Mouse (Mus musculus) limb, embryonic 12.5 days (tissue): ENCODE results near the gene D3Ertd751e. TPM values are rescaled to one million over a fixed set of nuclear protein-coding genes. Genes with fewer than 3 reads are reported as not detected.

ENCODE experiments used
- ATAC-seq: fragments of 200-750 bp; cut with Nextera tagmentation; 2 replicates; pipeline ENCODE4 v1.8.0; 2017; ENCODE audit warnings: low read depth, moderate TSS enrichment; ENCODE audit not compliant: insufficient number of reproducible peaks, insufficient read depth, low FRiP score, low TSS enrichment
- H3K27ac ChIP-seq: fragments of 300-500 bp; sonication (generic); 2 replicates; pipeline ENCODE4 v1.5.1; 2016; ENCODE audit warnings: mild to moderate bottlenecking, moderate library complexity
- H3K27me3 ChIP-seq: fragments of 300-500 bp; sonication (generic); 2 replicates; pipeline ENCODE4 v1.6.1; 2016; ENCODE audit warnings: mild to moderate bottlenecking, moderate library complexity
- H3K36me3 ChIP-seq: fragments of 300-500 bp; sonication (generic); 2 replicates; pipeline ENCODE4 v1.6.1; 2016; ENCODE audit warnings: mild to moderate bottlenecking, moderate library complexity
- H3K4me1 ChIP-seq: fragments of 300-500 bp; sonication (generic); replicated peaks from 2 replicates; pipeline ENCODE4 v1.6.1; 2016
- H3K4me2 ChIP-seq: fragments of 300-500 bp; sonication (generic); 2 replicates; pipeline ENCODE4 v1.6.1; 2016; ENCODE audit warnings: mild to moderate bottlenecking, moderate library complexity
- H3K4me3 ChIP-seq: fragments of 300-500 bp; sonication (generic); replicated peaks from 2 replicates; pipeline ENCODE4 v1.5.1; 2016; ENCODE audit warnings: mild to moderate bottlenecking
- H3K9ac ChIP-seq: fragments of 300-500 bp; sonication (generic); replicated peaks from 2 replicates; pipeline ENCODE4 v1.6.1; 2016; ENCODE audit warnings: mild to moderate bottlenecking, moderate library complexity
- H3K9me3 ChIP-seq: fragments of 300-500 bp; sonication (generic); 2 replicates; pipeline ENCODE4 v1.6.1; 2016; ENCODE audit warnings: mild to moderate bottlenecking, moderate library complexity
- WGBS: fragments of 180-500 bp; shearing (Covaris S2); methylation state at CpG from one replicate; pipeline ENCODE4 v1.1.7; 2016; 5-methylcytosine and 5-hydroxymethylcytosine counted together
- polyA plus RNA-seq: library from polyadenylated mRNA; unstranded; fragments of >200 nt; fragmentation: Nextera tagmentation; extraction: Ambion mirVana; gene quantifications from 2 replicates; pipeline ENCODE4 v1.2.1, GENCODE M21; 2016

Gene D3Ertd751e
- polyA plus RNA-seq: 19.3 and 20.8 TPM in 2 replicates

GRCm38 (mm10) chr3:41742278-41742934 is at the start of gene D3Ertd751e, which contains the start of gene Sclt1:
Gene D3Ertd751e, plus strand, starts transcription at chr3:41742611.
Gene Sclt1, minus strand, starts transcription at chr3:41742514.
- H3K4me2 ChIP-seq: peak within 1 kb of the TSS; percentile 70
- H3K4me3 ChIP-seq: peak within 1 kb of the TSS; percentile 80
- H3K27me3 ChIP-seq: no peaks in the 10 kb centered on the region
- peak; percentile 99 for ATAC-seq
- H3K9me3 ChIP-seq: no peaks in the 10 kb centered on the region
- H3K9ac ChIP-seq: peak within 1 kb of the TSS; percentile 88
- peaks cover 16% of the 10 kb centered on the region for H3K4me1 ChIP-seq
- peak within 1 kb of the TSS; percentile 97 for H3K27ac ChIP-seq
- under 1% methylated on average over 58 of the region's 66 CpGs for WGBS
- H3K36me3 ChIP-seq: no peaks in the 10 kb centered on the region

DNA sequence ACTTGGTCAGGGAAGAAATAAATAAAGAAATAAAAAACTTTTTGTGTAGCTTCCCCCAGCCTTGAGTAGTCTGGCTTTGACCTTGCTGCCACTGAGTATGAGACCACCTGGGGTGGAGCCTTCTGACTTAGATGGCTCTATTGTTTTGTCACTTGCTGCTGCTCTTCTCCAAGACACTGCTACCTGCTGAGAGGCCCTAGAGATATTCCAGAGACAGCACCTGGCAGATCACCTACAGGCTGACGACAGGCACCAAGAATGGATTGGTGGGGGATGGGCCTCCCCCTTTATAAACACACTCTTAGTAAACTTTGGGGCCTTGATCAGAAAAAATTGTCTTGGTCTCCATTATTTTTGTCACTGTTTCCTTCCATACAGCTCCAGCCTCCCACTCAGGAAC is 46.7 kb upstream of the D3Ertd751e start:
- Histone ChIP-seq H3K36me3 (peaks cover 18% of the 10 kb centered on the region; the same call in 1 of the 2 replicates), H3K27me3 (no peaks in the 10 kb centered on the region), H3K9ac (no peak overlapping the region), H3K4me1 (no peaks in the 10 kb centered on the region), H3K4me3 (no peak overlapping the region), H3K4me2 (no peak overlapping the region), H3K9me3 (0 out of 2 replicates have a peak, but pooled peaks cover 4% of the 10 kb centered on the region), H3K27ac (no peak overlapping the region)
- no peak for ATAC-seq
- WGBS: 72% methylated on average over 1 of the region's 1 CpGs

- peaks cover 16% of the 10 kb centered on the region for H3K4me1 ChIP-seq
- peak overlapping the region; percentile 80 for H3K4me3 ChIP-seq
- WGBS: under 1% methylated on average over 39 of the region's 39 CpGs
- H3K9me3 ChIP-seq: no peaks in the 10 kb centered on the region
- H3K27me3 ChIP-seq: no peaks in the 10 kb centered on the region
- H3K9ac ChIP-seq: peak overlapping the region; percentile 88
- no peak; the same call in 1 of the 2 replicates for ATAC-seq
- no peaks in the 10 kb centered on the region for H3K36me3 ChIP-seq
- H3K27ac ChIP-seq: peak overlapping the region; percentile 97
- peak overlapping the region; percentile 70 for H3K4me2 ChIP-seq
Measured at GRCm38 (mm10) chr3:41741601-41742277, 672 bp upstream of the D3Ertd751e start.

GRCm38 (mm10) chr3:41743436-41743835 is 1.0 kb downstream of the D3Ertd751e start:
- peak overlapping the region; percentile 59 for H3K4me2 ChIP-seq
- no peak for ATAC-seq
- no peaks in the 10 kb centered on the region for H3K36me3 ChIP-seq
- WGBS: 46% methylated on average over 6 of the region's 6 CpGs
- no peaks in the 10 kb centered on the region for H3K9me3 ChIP-seq
- no peaks in the 10 kb centered on the region for H3K27me3 ChIP-seq
- H3K27ac ChIP-seq: no peak overlapping the region
- no peak overlapping the region for H3K4me3 ChIP-seq
- peaks cover 16% of the 10 kb centered on the region for H3K4me1 ChIP-seq
- H3K9ac ChIP-seq: no peak overlapping the region

GRCm38 (mm10) chr3:41754556-41754955 is 12.1 kb downstream of the D3Ertd751e start:
- H3K9ac ChIP-seq: no peak overlapping the region
- no peaks in the 10 kb centered on the region for H3K4me1 ChIP-seq
- WGBS: 85% methylated on average over 2 of the region's 2 CpGs
- H3K4me3 ChIP-seq: no peak overlapping the region
- no peak overlapping the region for H3K4me2 ChIP-seq
- H3K27me3 ChIP-seq: no peaks in the 10 kb centered on the region
- ATAC-seq: no peak
- H3K36me3 ChIP-seq: peaks cover 4% of the 10 kb centered on the region; the same call in 1 of the 2 replicates
- no peaks in the 10 kb centered on the region for H3K9me3 ChIP-seq
- no peak overlapping the region for H3K27ac ChIP-seq

DNA sequence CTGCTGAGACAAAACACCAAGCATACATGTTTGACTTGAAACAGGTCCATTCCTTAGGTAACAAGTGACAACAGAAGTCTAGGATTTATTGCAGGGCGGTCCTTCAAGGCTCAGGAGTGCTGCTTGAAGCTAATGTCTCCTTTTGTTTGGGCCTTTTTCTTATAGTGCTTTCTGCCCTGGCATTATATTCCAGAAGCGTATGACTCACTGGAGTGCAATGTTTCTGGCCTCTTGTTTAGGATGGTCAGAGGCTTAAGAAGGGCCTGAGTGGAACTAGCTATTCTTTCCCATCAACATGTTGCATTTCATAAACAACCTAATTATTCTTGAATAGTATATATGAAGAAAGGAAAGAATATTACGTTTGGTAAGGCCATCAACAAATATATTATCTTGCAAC is 19.7 kb downstream of the D3Ertd751e start:
- no peaks in the 10 kb centered on the region for H3K9me3 ChIP-seq
- no peaks in the 10 kb centered on the region for H3K4me1 ChIP-seq
- no peak overlapping the region for H3K4me2 ChIP-seq
- no peak overlapping the region for H3K9ac ChIP-seq
- H3K27ac ChIP-seq: no peak overlapping the region
- 88% methylated on average over 3 of the region's 3 CpGs for WGBS
- no peak overlapping the region for H3K4me3 ChIP-seq
- peaks cover under 1% of the 10 kb centered on the region; the same call in 1 of the 2 replicates for H3K36me3 ChIP-seq
- H3K27me3 ChIP-seq: no peaks in the 10 kb centered on the region
- no peak for ATAC-seq

GRCm38 (mm10) chr3:41812447-41812846 is 70.0 kb downstream of the D3Ertd751e start:
- no peaks in the 10 kb centered on the region for H3K36me3 ChIP-seq
- no peak overlapping the region for H3K4me2 ChIP-seq
- no peaks in the 10 kb centered on the region for H3K4me1 ChIP-seq
- no peak overlapping the region for H3K4me3 ChIP-seq
- H3K9ac ChIP-seq: no peak overlapping the region
- no peak overlapping the region for H3K27ac ChIP-seq
- ATAC-seq: no peak
- H3K9me3 ChIP-seq: no peaks in the 10 kb centered on the region
- H3K27me3 ChIP-seq: no peaks in the 10 kb centered on the region

Other genes starting within 250 kb of the D3Ertd751e start
- gene Jade1, start 186.9 kb upstream of the D3Ertd751e start, polyA plus RNA-seq: 15.2 and 15.3 TPM in 2 replicates
- gene Sclt1, start 97 bp upstream of the D3Ertd751e start, polyA plus RNA-seq: 30.1 and 33.4 TPM in 2 replicates